Mouse (Mus musculus): ENCODE data around the gene Mak. TPM values are rescaled to one million over a fixed set of nuclear protein-coding genes. Genes with fewer than 3 reads are reported as not detected.

The Mak gene
- polyA plus RNA-seq (2012; rRNA removed), result 0.58 and 0.61 TPM in 2 replicates

- DNase-seq (ENCODE audit: low read depth), result peak; percentile 12
Measured at GRCm38 (mm10) chr13:41079421-41079780, at the start of gene Mak. Mak (minus strand) TSS chr13:41079706.

GRCm38 (mm10) chr13:41129061-41129460 is 49.6 kb upstream of the Mak start:
- no peak for DNase-seq (ENCODE audit: low read depth)

GRCm38 (mm10) chr13:41128326-41128725 is 48.8 kb upstream of the Mak start:
- DNase-seq (ENCODE audit: low read depth), result no peak

GRCm38 (mm10) chr13:41123666-41124225 is 44.2 kb upstream of the Mak start:
- no peak for DNase-seq (ENCODE audit: low read depth)

- no peak for DNase-seq (ENCODE audit: low read depth)
Measured at GRCm38 (mm10) chr13:41119152-41119945, 39.8 kb upstream of the Mak start.

GRCm38 (mm10) chr13:41113940-41114339 is 34.4 kb upstream of the Mak start, which contains the start of gene Sycp2l:
Sycp2l (plus strand) TSS chr13:41114307.
- no peak for DNase-seq (ENCODE audit: low read depth)

- no peak for DNase-seq (ENCODE audit: low read depth)
Measured at GRCm38 (mm10) chr13:41110935-41111334, 31.4 kb upstream of the Mak start, which contains the start of gene Gcm2. Gcm2 (minus strand) TSS chr13:41111035.

- DNase-seq (ENCODE audit: low read depth), result no peak
Measured at GRCm38 (mm10) chr13:41105541-41105940, 26.0 kb upstream of the Mak start.

- no peak for DNase-seq (ENCODE audit: low read depth)
Measured at GRCm38 (mm10) chr13:41103841-41104525, 24.5 kb upstream of the Mak start.

GRCm38 (mm10) chr13:41100031-41100430 is 20.5 kb upstream of the Mak start:
- DNase-seq (ENCODE audit: low read depth), result no peak

GRCm38 (mm10) chr13:41098325-41098724 is 18.8 kb upstream of the Mak start:
- no peak for DNase-seq (ENCODE audit: low read depth)

- no peak for DNase-seq (ENCODE audit: low read depth)
Measured at GRCm38 (mm10) chr13:41097324-41098058, 18.0 kb upstream of the Mak start.

GRCm38 (mm10) chr13:41094160-41094559 is 14.7 kb upstream of the Mak start:
- DNase-seq (ENCODE audit: low read depth), result no peak

GRCm38 (mm10) chr13:41091271-41091670 is 11.8 kb upstream of the Mak start:
- DNase-seq (ENCODE audit: low read depth), result no peak

GRCm38 (mm10) chr13:41088746-41089145 is 9.2 kb upstream of the Mak start:
- DNase-seq (ENCODE audit: low read depth), result no peak

- no peak for DNase-seq (ENCODE audit: low read depth)
Measured at GRCm38 (mm10) chr13:41085140-41085539, 5.6 kb upstream of the Mak start.

- DNase-seq (ENCODE audit: low read depth), result no peak
Measured at GRCm38 (mm10) chr13:41084521-41084920, 5.0 kb upstream of the Mak start.

- no peak for DNase-seq (ENCODE audit: low read depth)
Measured at GRCm38 (mm10) chr13:41080700-41081099, 1.2 kb upstream of the Mak start.

GRCm38 (mm10) chr13:41079859-41080258 is 353 bp upstream of the Mak start:
- no peak for DNase-seq (ENCODE audit: low read depth)

GRCm38 (mm10) chr13:41078690-41079420 is 651 bp downstream of the Mak start:
- no peak for DNase-seq (ENCODE audit: low read depth)

- DNase-seq (ENCODE audit: low read depth), result no peak
Measured at GRCm38 (mm10) chr13:41077921-41078320, 1.6 kb downstream of the Mak start.
